ENCODE assay signal across 7 mouse cellular contexts in the genomic region with DNA sequence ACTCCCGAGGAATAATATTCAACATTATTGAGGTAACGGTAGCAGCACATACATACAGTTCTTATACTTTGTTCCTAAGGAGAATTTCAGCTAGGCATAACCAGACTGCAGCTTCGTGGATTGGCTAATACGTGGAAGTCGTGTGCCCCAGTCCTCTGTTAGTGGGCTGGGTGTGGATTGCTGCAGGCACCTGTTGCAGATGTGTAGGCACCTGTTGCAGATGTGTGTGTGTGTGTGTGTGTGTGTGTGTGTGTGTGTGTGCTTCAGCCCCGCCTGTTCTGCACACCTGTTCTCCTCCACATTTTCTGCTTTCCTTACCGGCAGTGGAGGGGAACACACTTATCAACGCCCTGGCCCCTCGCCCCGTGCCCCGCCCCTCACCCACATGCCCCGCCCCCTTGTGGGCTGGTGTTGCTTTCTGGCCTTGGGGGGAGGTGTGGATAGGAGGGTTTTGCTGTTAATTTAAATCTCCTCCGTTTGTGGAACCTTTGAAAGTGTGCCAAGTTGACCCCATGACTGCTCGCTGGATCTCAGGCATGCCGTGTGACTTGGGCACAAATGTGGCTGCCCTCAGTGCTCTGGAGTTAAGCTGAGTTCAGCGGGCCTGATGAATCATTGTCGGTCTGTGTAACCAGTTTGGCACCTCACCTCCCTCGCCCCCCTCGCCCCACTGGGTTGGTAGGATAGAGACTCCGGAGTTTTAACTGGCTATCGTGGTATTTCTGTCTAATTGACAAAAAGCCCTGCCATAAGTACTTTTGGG. TPM values are rescaled to one million over a fixed set of nuclear protein-coding genes. Genes with fewer than 3 reads are reported as not detected.
A peak's percentile ranks its signal among the peaks of the same experiment; 100 is the strongest.
DNase-seq lines count a peak whose midpoint lies in the region; ATAC-seq lines count a peak whose summit lies in the region.

No protein-coding gene starts in this region.

- ATAC-seq in embryonic facial prominence, embryonic 13.5 days (ENCODE audit: insufficient number of reproducible peaks, insufficient read depth, low FRiP score, low TSS enrichment, low read depth): no peak
- peak; percentile 44; the same call in 1 of the 2 replicates for ATAC-seq in lung, embryonic 16.5 days (ENCODE audit: low read depth)
- ATAC-seq in monocyte, adult 5-6 weeks (replicated peaks; ENCODE audit: insufficient number of reproducible peaks, low FRiP score, low TSS enrichment, poor library complexity, severe bottlenecking): no peak

- no peak overlapping the region for H3K4me3 ChIP-seq in embryonic facial prominence, embryonic 13.5 days
- H3K4me3 ChIP-seq in lung, embryonic 16.5 days (ENCODE audit: low read length): peak overlapping the region; percentile 27

- peak overlapping the region; percentile 48 for H3K4me2 ChIP-seq in embryonic facial prominence, embryonic 13.5 days
- H3K4me2 ChIP-seq in lung, embryonic 16.5 days (ENCODE audit: low read depth, low read length): peak overlapping the region; percentile 39

- H3K27ac ChIP-seq in embryonic facial prominence, embryonic 13.5 days: no peak overlapping the region
- H3K27ac ChIP-seq in lung, embryonic 16.5 days (ENCODE audit: low read length): peak overlapping the region; percentile 54

- no peak overlapping the region for H3K9ac ChIP-seq in embryonic facial prominence, embryonic 13.5 days
- H3K9ac ChIP-seq in lung, embryonic 16.5 days (ENCODE audit: low read length): peak overlapping the region; percentile 29; the same call in 1 of the 2 replicates

- 0 out of 2 replicates have a peak, but pooled peaks cover 4% of the 10 kb centered on the region for H3K36me3 ChIP-seq in embryonic facial prominence, embryonic 13.5 days
- no peaks in the 10 kb centered on the region for H3K36me3 ChIP-seq in lung, embryonic 16.5 days (ENCODE audit: control insufficient read depth, insufficient read depth, low read length)

- peak; percentile 6 for DNase-seq in thymus, postnatal 14 days
- DNase-seq in thymus, postnatal 36 days: no peak
- peak; percentile 83 for DNase-seq in kidney, adult 11 months
- DNase-seq in B cell, adult 2 months: no peak

- no peaks in the 10 kb centered on the region for H3K27me3 ChIP-seq in embryonic facial prominence, embryonic 13.5 days
- no peaks in the 10 kb centered on the region for H3K27me3 ChIP-seq in lung, embryonic 16.5 days (ENCODE audit: control insufficient read depth, insufficient read depth, low read depth, low read length)

- 14% methylated on average over 21 of the region's 21 CpGs for WGBS in embryonic facial prominence, embryonic 13.5 days
- WGBS in lung, embryonic 16.5 days: 14% methylated on average over 21 of the region's 21 CpGs

- H3K9me3 ChIP-seq in embryonic facial prominence, embryonic 13.5 days: no peaks in the 10 kb centered on the region
- no peaks in the 10 kb centered on the region for H3K9me3 ChIP-seq in lung, embryonic 16.5 days (ENCODE audit: control insufficient read depth, low read length)

- H3K4me1 ChIP-seq in embryonic facial prominence, embryonic 13.5 days: peaks cover 75% of the 10 kb centered on the region
- H3K4me1 ChIP-seq in lung, embryonic 16.5 days (replicated peaks; ENCODE audit: control insufficient read depth, insufficient read depth, low read length): peaks cover 47% of the 10 kb centered on the region

RNA-seq across cellular contexts. Expression of gene Lhfpl2, which starts 4.9 kb away (rescaled TPM):
- polyA plus RNA-seq in embryonic facial prominence, embryonic 13.5 days (2015; fragmentation: Nextera tagmentation; extraction: Ambion mirVana): 59.2 and 60.6 TPM in 2 replicates
- polyA plus RNA-seq in lung, embryonic 16.5 days (2015; fragmentation: Nextera tagmentation; extraction: Ambion mirVana): 53.1 and 54.1 TPM in 2 replicates
- total RNA-seq in monocyte, adult 5-6 weeks (2017): not detected in 3 replicates

Comparison
In these comparisons a context has a peak if more than half of its experiments do, and no peak if none do; other contexts are left out.
1. DNase-seq: peak in thymus, postnatal 14 days (single experiment) and kidney, adult 11 months (single experiment); none in thymus, postnatal 36 days (0 of 2) and B cell, adult 2 months (0 of 2).